Mouse (Mus musculus): ENCODE measurements at regions not wholly inside any gene's neighbourhood (a gene's known extent, or its start where the extent isn't known, plus 50 kb on each side); places are given as distances from the start of the nearest gene placed in this dataset.
"Not testable (repeated sequence)": the region's sequence is repeated elsewhere in the genome, so short reads cannot be mapped to it uniquely, and the experiment has no call there.

GRCm38 (mm10) chr9:14066741-14067140 is 208.1 kb upstream of the Sesn3 start:
- not testable (repeated sequence) for TF ChIP-seq CTCF (IDR thresholded peaks at IDR 0.05; ENCODE audit: borderline replicate concordance, control insufficient read depth, extremely low read depth, insufficient read depth, low read length, poor library complexity); POLR2A (IDR thresholded peaks at IDR 0.05; ENCODE audit: control insufficient read depth, extremely low read depth, insufficient read depth, low read length, poor library complexity)

All from thymus, adult 2 months (tissue).